Mouse (Mus musculus): ENCODE measurements at regions not wholly inside any gene's neighbourhood (a gene's known extent, or its start where the extent isn't known, plus 50 kb on each side); places are given as distances from the start of the nearest gene placed in this dataset.

DNA sequence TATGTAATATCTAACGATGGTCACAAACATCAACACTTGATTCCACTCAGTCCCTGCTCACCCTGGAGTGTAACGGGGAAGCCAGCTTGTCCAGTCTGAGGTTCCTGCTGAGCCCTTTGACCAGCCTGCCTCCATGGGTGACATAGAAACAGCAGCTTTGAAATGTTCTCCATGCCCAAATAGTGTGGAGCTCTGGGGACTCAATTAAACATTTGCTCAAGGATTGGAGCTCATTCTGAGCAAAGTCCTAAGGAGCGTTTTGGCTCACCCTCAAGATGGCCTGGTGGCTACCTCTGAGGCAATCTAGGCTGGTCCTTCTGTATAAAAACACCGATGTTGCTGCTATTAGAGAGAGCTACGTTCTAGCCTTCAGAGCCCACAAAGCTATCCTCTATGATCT, 85.6 kb upstream of the Hmga2 start:
- no peak for TF ChIP-seq CTCF (IDR thresholded peaks at IDR 0.05; ENCODE audit: low read depth, low read length)
- no peak for TF ChIP-seq POLR2A (IDR thresholded peaks at IDR 0.05; ENCODE audit: borderline replicate concordance, low read depth, low read length)
